Mouse (Mus musculus) hindbrain, embryonic 11.5 days (tissue): Measurements from ENCODE around the gene Rtl1. TPM values are rescaled to one million over a fixed set of nuclear protein-coding genes. Genes with fewer than 3 reads are reported as not detected.

Experiments used
- ATAC-seq: fragments of 200-750 bp; cut with Nextera tagmentation; 2 replicates; pipeline ENCODE4 v1.8.0; 2017; ENCODE audit warnings: mild to moderate bottlenecking, moderate TSS enrichment, moderate library complexity; ENCODE audit not compliant: low FRiP score
- DNase-seq: peaks from one replicate; pipeline ENCODE4 v3.0.0-alpha.2; 2015; ENCODE audit warnings: low spot score
- H3K27ac ChIP-seq: fragments of 300-500 bp; sonication (generic); 2 replicates; pipeline ENCODE4 v1.5.1; 2014; ENCODE audit warnings: mild to moderate bottlenecking, low read depth, low read length
- H3K27me3 ChIP-seq: fragments of 300-500 bp; sonication (generic); 2 replicates; pipeline ENCODE4 v1.6.1; 2014; ENCODE audit warnings: mild to moderate bottlenecking, low read length, moderate library complexity, mixed read lengths; ENCODE audit not compliant: control insufficient read depth, insufficient read depth
- H3K36me3 ChIP-seq: fragments of 300-500 bp; sonication (generic); 2 replicates; pipeline ENCODE4 v1.6.1; 2014; ENCODE audit warnings: mild to moderate bottlenecking, low read length, moderate library complexity, mixed read lengths; ENCODE audit not compliant: control insufficient read depth, insufficient read depth
- H3K4me1 ChIP-seq: fragments of 300-500 bp; sonication (generic); replicated peaks from 2 replicates; pipeline ENCODE4 v1.6.1; 2014; ENCODE audit warnings: low read length, mixed read lengths; ENCODE audit not compliant: control insufficient read depth, insufficient read depth
- H3K4me2 ChIP-seq: fragments of 300-500 bp; sonication (generic); replicated peaks from 2 replicates; pipeline ENCODE4 v1.6.1; 2014; ENCODE audit warnings: mild to moderate bottlenecking, low read depth, low read length
- H3K4me3 ChIP-seq: fragments of 300-500 bp; sonication (generic); 2 replicates; pipeline ENCODE4 v1.5.1; 2014; ENCODE audit warnings: low read depth, low read length
- H3K9ac ChIP-seq: fragments of 300-500 bp; sonication (generic); 2 replicates; pipeline ENCODE4 v1.6.1; 2014; ENCODE audit warnings: low read depth, low read length
- H3K9me3 ChIP-seq: fragments of 300-500 bp; sonication (generic); 2 replicates; pipeline ENCODE4 v1.6.1; 2016; ENCODE audit warnings: low read length; ENCODE audit not compliant: control insufficient read depth
- WGBS: fragments of 180-500 bp; shearing (Covaris S2); extraction: QIAGEN DNeasy Blood & Tissue Kit; methylation state at CpG from one replicate; pipeline ENCODE4 v1.1.7; 2014; 5-methylcytosine and 5-hydroxymethylcytosine counted together
- polyA plus RNA-seq: library from polyadenylated mRNA; unstranded; fragments of >200 nt; fragmentation: Nextera tagmentation; extraction: Ambion mirVana; gene quantifications from 2 replicates; pipeline ENCODE4 v1.2.1, GENCODE M21; 2014

Rtl1 gene
- polyA plus RNA-seq, 1 experiment from 2014 or later: 0.85 TPM

DNA sequence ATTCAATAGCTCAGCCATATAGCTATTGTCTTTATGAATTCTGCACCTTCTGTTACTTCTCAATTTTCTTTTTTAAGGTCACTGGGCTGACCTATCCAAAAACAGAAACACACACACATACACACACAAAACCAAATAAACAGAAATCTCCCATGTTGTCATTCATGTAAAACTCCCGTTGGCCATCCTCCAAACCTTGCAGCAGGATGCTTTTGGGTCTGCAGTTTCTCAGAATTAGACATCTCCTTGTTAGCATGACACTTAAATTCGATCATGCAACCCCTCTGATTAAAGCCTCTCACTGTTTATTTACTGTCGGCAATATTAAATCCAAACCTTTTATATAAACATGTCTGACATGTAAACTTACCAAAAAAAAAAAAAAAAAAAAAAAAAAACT lies 3.4 kb downstream of the Rtl1 start:
- Histone ChIP-seq H3K9me3 (no peaks in the 10 kb centered on the region), H3K4me2 (no peak overlapping the region), H3K4me1 (no peaks in the 10 kb centered on the region), H3K4me3 (no peak overlapping the region), H3K36me3 (peaks cover 13% of the 10 kb centered on the region), H3K9ac (no peak overlapping the region), H3K27me3 (no peaks in the 10 kb centered on the region), H3K27ac (no peak overlapping the region)
- ATAC-seq (no peak), DNase-seq (no peak)
- WGBS: 77% methylated on average over 3 of the region's 3 CpGs

DNA sequence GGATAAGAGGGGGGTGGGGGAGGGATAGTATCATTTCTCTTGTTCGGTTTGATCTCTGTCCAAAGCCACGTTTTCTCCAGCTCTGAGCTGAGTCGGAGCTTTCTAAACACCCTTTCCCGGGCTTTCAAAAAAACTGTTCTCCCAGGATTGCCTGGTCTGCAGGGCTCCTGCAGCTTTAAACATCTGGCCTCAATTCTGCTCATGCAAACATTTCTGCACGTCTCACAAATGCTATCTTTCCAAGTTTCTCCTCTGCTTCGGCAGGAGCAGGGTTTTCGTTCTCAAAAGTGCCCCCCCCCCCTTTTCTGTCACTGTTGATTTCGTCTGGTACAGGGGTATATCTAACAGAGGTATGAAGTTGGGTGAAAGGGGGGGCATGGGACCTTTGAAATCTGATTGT lies 3.9 kb downstream of the Rtl1 start:
- no peaks in the 10 kb centered on the region for H3K4me1 ChIP-seq
- H3K9ac ChIP-seq: no peak overlapping the region
- no peaks in the 10 kb centered on the region for H3K27me3 ChIP-seq
- H3K4me3 ChIP-seq: no peak overlapping the region
- H3K27ac ChIP-seq: no peak overlapping the region
- no peaks in the 10 kb centered on the region for H3K9me3 ChIP-seq
- 65% methylated on average over 8 of the region's 8 CpGs for WGBS
- H3K4me2 ChIP-seq: no peak overlapping the region
- peaks cover 13% of the 10 kb centered on the region for H3K36me3 ChIP-seq
- ATAC-seq (no peak), DNase-seq (no peak)

DNA sequence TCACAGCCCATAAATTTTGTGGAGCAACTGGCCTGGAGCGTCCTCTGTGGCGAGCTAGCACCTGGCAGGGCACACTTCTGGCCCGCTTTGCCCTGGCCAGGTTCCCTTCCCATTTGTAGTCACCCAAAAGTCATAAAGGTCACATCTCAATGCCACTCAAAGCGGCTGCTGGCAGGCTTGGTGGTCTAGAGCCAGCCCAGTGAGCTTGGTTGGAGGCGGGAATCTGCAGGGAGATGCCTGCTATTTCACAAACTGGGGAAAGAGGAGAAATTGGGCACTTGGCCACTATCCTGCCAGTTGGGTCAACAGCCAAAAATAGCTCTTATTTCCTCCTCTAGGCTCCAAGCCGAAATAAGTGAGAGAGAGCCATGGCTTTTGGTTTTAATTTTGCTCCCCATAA lies 4.4 kb downstream of the Rtl1 start:
- H3K36me3 ChIP-seq: peaks cover 13% of the 10 kb centered on the region
- 83% methylated on average over 6 of the region's 6 CpGs for WGBS
- no peak overlapping the region for H3K9ac ChIP-seq
- DNase-seq (no peak), ATAC-seq (no peak)
- H3K4me3 ChIP-seq: no peak overlapping the region
- H3K27ac ChIP-seq: no peak overlapping the region
- H3K9me3 ChIP-seq: no peaks in the 10 kb centered on the region
- H3K4me2 ChIP-seq: no peak overlapping the region
- H3K4me1 ChIP-seq: no peaks in the 10 kb centered on the region
- H3K27me3 ChIP-seq: no peaks in the 10 kb centered on the region

DNA sequence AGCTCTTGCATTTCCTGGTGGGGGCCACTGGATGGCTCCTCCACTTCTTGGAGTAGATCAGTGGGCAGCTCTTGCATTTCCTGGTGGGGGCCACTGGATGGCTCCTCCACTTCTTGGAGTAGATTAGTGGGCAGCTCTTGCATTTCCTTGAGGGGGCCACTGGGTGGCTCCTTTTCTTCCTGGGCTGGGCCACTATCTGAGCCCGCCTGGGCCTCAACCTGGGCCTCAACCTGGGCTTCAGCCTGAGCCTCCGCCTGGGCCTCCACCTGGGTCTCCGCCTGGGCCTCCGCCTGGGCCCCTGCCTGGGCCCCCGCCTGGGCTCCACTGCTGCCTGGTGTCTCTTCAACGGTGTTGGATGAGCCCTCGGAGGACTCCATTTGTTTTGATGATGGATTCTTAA lies 5.2 kb downstream of the Rtl1 start:
- H3K36me3 ChIP-seq: peaks cover 13% of the 10 kb centered on the region
- WGBS: 80% methylated on average over 7 of the region's 7 CpGs
- no peak overlapping the region for H3K4me2 ChIP-seq
- H3K9ac ChIP-seq: no peak overlapping the region
- no peaks in the 10 kb centered on the region for H3K4me1 ChIP-seq
- no peaks in the 10 kb centered on the region for H3K9me3 ChIP-seq
- H3K27me3 ChIP-seq: no peaks in the 10 kb centered on the region
- no peak overlapping the region for H3K4me3 ChIP-seq
- DNase-seq: no peak
- no peak for ATAC-seq
- no peak overlapping the region for H3K27ac ChIP-seq

DNA sequence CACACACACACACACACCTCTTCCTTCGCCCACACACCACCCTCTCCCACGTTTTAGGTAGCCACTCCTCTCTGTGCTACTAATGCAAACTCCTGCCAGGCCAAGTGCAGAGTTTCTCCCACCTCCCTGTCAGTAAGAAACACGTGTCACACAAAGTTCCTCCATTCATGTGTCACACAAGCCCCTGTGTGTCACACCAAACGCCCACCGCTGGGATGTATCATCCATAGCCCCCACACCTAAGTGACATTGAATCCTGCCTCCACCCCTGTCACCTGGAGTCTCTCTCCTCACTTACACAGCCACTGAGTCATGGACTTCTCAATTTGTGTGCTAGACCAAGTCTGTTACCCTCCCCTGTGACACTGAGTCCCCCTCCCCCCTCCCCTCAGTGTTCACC lies 17.9 kb downstream of the Rtl1 start:
- Histone ChIP-seq H3K27ac (no peak overlapping the region), H3K4me1 (no peaks in the 10 kb centered on the region), H3K4me2 (no peak overlapping the region), H3K9me3 (no peaks in the 10 kb centered on the region), H3K9ac (no peak overlapping the region), H3K36me3 (0 out of 2 replicates have a peak, but pooled peaks cover 2% of the 10 kb centered on the region), H3K27me3 (no peaks in the 10 kb centered on the region), H3K4me3 (no peak overlapping the region)
- DNase-seq (no peak), ATAC-seq (no peak)
- 82% methylated on average over 5 of the region's 5 CpGs for WGBS

DNA sequence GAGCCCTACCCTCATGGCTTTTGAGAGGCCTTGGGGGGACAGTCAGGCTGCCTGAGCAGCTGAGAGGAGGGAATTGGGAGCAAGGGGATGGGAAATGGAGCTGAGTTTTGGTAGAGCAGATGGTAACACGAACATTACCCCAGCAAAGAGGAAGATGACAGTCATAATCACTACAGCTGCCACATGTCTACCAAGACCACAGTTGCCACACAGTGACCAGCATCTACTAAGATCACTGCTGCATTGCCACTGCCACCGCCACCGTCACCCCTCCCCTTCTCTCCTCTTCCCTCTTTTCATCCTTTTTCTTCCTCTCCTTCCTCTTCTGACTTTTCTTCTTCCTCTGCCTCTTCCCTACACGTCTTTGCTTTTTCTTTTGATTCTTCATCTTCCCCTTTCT lies 27.9 kb downstream of the Rtl1 start:
- Histone ChIP-seq H3K9me3 (no peaks in the 10 kb centered on the region), H3K4me3 (no peak overlapping the region), H3K9ac (no peak overlapping the region), H3K27me3 (no peaks in the 10 kb centered on the region), H3K27ac (no peak overlapping the region), H3K4me2 (no peak overlapping the region), H3K4me1 (no peaks in the 10 kb centered on the region), H3K36me3 (0 out of 2 replicates have a peak, but pooled peaks cover 4% of the 10 kb centered on the region)
- DNase-seq (no peak), ATAC-seq (no peak)
- WGBS: 98% methylated on average over 4 of the region's 4 CpGs

DNA sequence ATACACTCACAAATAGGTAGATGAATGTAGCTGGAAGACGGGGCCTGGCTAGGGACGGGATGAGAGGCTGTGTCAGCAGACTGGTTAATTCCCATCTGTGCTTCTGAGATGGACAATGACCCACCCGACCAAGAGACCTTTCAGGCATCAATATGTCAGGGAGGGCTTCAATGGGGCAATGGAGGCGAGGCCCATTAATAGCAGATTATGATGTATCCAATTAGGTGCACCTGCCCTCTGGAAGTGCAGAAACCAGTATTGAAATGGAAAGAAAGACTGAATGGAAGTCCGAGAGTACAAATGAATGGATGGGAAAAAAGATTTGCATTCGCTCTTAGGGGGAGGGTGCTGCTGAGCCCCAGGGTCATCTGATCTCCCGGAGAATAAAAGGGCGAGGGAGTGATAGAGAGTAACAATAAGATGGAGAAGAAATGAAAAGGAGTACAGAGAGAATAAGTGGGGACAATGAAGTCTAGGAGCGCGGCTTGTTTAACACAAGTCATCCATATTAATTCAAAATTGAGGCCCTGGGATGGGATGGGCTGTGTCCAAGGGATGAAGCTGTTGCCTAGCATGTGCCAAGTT lies 39.9 kb downstream of the Rtl1 start:
- no peak overlapping the region for H3K4me3 ChIP-seq
- H3K4me1 ChIP-seq: peaks cover 4% of the 10 kb centered on the region; the same call in 1 of the 2 replicates
- no peak overlapping the region for H3K4me2 ChIP-seq
- ATAC-seq (peak; percentile 70), DNase-seq (no peak)
- 38% methylated on average over 10 of the region's 10 CpGs for WGBS
- no peaks in the 10 kb centered on the region for H3K36me3 ChIP-seq
- no peaks in the 10 kb centered on the region for H3K9me3 ChIP-seq
- H3K27me3 ChIP-seq: no peaks in the 10 kb centered on the region
- H3K9ac ChIP-seq: no peak overlapping the region
- H3K27ac ChIP-seq: peak overlapping the region; percentile 67

DNA sequence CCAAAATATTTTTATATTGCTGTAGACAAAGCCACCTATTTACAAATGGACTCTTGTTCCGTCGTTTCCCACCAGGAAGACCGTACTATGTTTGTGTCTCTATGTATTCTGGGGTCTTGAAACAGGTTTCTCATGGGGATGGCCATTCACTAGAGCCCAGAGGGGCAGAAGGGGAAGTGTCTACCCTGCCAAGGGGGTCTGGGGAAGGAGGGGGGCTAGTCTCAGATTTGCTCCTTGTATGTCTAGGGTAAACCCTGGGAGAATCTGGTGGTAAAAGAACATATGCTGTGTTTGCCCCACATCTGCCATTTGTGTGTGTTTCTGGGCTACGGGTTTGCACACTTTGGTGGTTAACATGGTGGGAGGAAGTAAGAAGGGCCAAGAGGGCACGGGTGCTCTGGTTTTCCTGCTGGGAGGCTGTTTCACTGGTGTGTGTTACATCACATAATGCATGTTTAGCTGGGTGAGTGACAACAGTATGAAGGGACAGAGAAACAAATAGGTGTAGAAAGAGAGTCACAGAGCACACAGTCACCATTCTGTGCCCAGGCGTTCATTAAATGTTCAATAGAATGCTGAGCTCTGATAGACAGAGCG lies 41.1 kb downstream of the Rtl1 start:
- Histone ChIP-seq H3K27ac (peak overlapping the region; percentile 43; the same call in 1 of the 2 replicates), H3K9ac (no peak overlapping the region), H3K27me3 (no peaks in the 10 kb centered on the region), H3K36me3 (no peaks in the 10 kb centered on the region), H3K4me1 (peaks cover 4% of the 10 kb centered on the region; the same call in 1 of the 2 replicates), H3K9me3 (no peaks in the 10 kb centered on the region), H3K4me2 (no peak overlapping the region), H3K4me3 (no peak overlapping the region)
- DNase-seq (no peak), ATAC-seq (no peak)
- 73% methylated on average over 7 of the region's 7 CpGs for WGBS

DNA sequence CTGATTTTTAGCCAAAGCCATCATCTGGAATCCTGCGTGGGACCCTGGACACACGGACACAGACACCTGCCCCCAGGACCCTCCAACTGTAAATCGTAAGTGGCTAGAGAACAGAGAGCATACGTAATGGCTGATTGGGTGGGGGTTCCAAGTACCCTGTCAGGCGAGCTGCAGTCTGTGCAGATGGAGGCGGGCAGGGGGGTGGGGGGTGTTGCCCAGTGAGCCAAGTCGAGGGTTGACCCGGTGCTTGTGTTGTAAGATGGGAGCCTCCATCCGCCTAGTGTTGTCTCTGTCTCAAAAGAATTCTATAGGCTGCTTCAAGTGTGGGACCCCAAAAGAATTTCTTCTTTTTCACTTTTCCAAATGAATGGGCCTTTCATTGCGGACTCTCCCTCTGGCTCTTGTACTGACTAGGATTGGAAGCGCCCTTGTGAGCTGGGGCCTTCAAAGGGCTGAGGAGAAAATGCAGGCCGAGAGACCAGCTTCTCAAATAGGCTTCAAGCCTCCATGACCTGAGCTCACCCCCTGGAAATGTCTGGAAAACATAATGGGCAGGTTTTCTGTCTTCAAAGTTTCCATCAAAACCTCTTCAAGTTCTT lies 41.8 kb downstream of the Rtl1 start:
- H3K4me1 ChIP-seq: peaks cover 4% of the 10 kb centered on the region; the same call in 1 of the 2 replicates
- no peak overlapping the region for H3K4me2 ChIP-seq
- ATAC-seq: peak; percentile 25; the same call in 1 of the 2 replicates
- H3K4me3 ChIP-seq: no peak overlapping the region
- no peak overlapping the region for H3K9ac ChIP-seq
- 0 out of 2 replicates have a peak overlapping the region, but pooled peaks have one; percentile 1 for H3K27ac ChIP-seq
- 60% methylated on average over 12 of the region's 12 CpGs for WGBS
- DNase-seq: no peak
- H3K9me3 ChIP-seq: no peaks in the 10 kb centered on the region
- no peaks in the 10 kb centered on the region for H3K36me3 ChIP-seq
- no peaks in the 10 kb centered on the region for H3K27me3 ChIP-seq
